Mouse (Mus musculus) embryonic fibroblast, embryonic 13.5 days (primary cell): ENCODE results near the gene Ncf1.

Experiments
- CTCF ChIP-seq: IDR thresholded peaks from 2 replicates; pipeline ENCODE4 v1.5.1; 2011; ENCODE audit warnings: mild to moderate bottlenecking, control low read depth, low read length, moderate library complexity, borderline replicate concordance; ENCODE audit not compliant: insufficient read depth
- POLR2A ChIP-seq: IDR thresholded peaks from 2 replicates; pipeline ENCODE4 v1.6.1; 2011; ENCODE audit warnings: low read depth, mild to moderate bottlenecking, control low read depth, low read length, moderate library complexity

DNA sequence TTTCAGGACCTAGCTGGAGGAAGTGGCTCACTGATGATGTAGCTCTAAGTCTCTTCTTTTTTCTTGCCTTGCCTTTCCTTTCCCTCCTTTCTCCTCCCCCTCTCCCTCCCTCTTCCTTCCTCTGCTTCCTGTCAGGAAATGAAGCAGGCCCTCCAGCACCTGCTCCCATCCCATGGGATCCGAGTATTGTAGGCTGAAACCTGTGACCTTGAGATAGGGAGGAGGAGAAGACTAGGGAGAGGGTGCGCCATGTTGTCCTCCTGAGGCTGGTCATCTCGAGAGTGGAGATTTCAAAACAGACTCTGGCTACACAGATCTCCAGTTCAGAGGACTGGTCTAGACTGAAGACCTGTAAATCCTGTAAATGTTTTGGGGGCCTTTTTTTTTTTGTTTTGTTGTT lies 47.3 kb downstream of the Ncf1 start:
- no peak for TF ChIP-seq POLR2A
- TF ChIP-seq CTCF = no peak
